Mouse (Mus musculus) gastrocnemius, adult 2 months (tissue): ENCODE measurements around the gene Xpnpep2. TPM values are rescaled to one million over a fixed set of nuclear protein-coding genes. Genes with fewer than 3 reads are reported as not detected.

Source experiments
- DNase-seq: peaks from one replicate; pipeline ENCODE4 v3.0.0; 2022
- H3K27ac ChIP-seq: fragments of 200-600 bp; 2 replicates; pipeline ENCODE4 v1.8.1; 2022; ENCODE audit warnings: mild to moderate bottlenecking
- H3K4me3 ChIP-seq: fragments of 200-600 bp; 2 replicates; pipeline ENCODE4 v1.8.1; 2022; ENCODE audit warnings: mild to moderate bottlenecking, moderate library complexity
- CTCF ChIP-seq: fragments of 200-600 bp; IDR thresholded peaks from 2 replicates; pipeline ENCODE4 v1.8.1; 2022; ENCODE audit warnings: antibody characterized with exemption, mild to moderate bottlenecking, moderate library complexity
- intact Hi-C: fragments of 180-260 bp; cut with DNase I; formaldehyde crosslinking; loops from one replicate; pipeline ENCODE4 v1.15.1; 2025
- long read RNA-seq, 2 experiments: library from polyadenylated mRNA; stranded (forward); transcript quantifications; one replicate each; pipeline ENCODE4 v2.0.0; 2021
- total RNA-seq, 2 experiments: library from RNA; stranded (reverse); gene quantifications; 2 replicates each; pipeline ENCODE4 v1.2.3; 2021

Xpnpep2 gene
- total RNA-seq = under 1 TPM; 0.59 to 0.89 TPM
- long read RNA-seq, experiment 1, partial matches to known transcripts = 0 of 1 reads
- long read RNA-seq, experiment 1, other reads (novel, unspliced or antisense) = 0 of 1 reads
- long read RNA-seq, experiment 2 = 0 reads

- intact Hi-C loops = no loop called here
- DNase-seq = peak; percentile 44
- Histone ChIP-seq H3K27ac (peak within 1 kb of the TSS; percentile 31), H3K4me3 (no peak within 1 kb of the TSS)
- TF ChIP-seq CTCF = no peak
Measured at GRCm38 (mm10) chrX:48108394-48109315, at the start of gene Xpnpep2. Gene Xpnpep2 (plus strand): TSS chrX:48108725.

DNA sequence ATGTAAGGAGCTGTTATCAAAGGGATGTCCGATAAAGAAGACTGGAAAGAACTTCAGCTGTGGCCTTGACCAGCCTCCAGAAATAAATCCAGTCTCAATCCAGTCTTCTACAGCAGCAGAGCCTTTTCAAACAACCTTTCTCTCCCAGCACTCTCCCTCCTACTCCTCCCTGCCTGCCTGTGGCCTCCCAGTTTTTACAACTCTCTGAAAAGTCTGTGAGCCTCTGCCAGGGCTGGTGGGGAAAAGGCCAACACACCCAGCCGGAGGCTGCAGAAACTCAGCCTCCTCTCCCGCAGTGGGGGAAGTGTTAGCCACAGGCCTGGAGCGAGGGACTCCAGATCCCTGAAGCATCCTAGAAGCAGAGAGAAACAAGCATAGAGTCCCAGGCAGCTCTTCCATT, 46.0 kb upstream of the Xpnpep2 start:
- Histone ChIP-seq H3K27ac (no peak overlapping the region), H3K4me3 (no peak overlapping the region)
- no peak for TF ChIP-seq CTCF
- intact Hi-C loops = no loop called here
- no peak for DNase-seq

- DNase-seq = no peak
- H3K4me3 ChIP-seq = no peak overlapping the region
- TF ChIP-seq CTCF = no peak
- intact Hi-C loops = no loop called here
- no peak overlapping the region for H3K27ac ChIP-seq
Measured at GRCm38 (mm10) chrX:48064166-48064853, 44.2 kb upstream of the Xpnpep2 start.

DNA sequence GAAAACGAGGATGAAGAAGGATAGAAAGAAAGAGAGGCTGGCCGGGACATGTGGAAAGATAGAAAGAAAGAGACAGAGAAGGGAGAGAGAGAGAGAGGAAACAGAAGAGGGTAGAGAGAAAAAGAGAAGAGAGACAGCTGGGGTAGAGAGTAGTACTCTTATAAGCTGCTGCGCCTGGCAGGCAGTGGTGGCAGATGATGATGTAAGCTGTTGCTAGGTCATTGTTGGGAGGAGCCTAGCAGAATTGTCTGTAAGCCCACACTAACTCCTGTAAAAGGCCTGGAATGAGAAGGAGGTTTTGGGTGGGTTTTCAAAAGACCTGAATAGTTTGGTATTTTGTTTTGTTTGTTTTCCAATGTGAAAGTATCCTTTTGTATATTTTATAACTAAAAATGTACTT, 41.6 kb upstream of the Xpnpep2 start:
- no peak for TF ChIP-seq CTCF
- no peak for DNase-seq
- intact Hi-C loops = no loop called here
- Histone ChIP-seq H3K27ac (no peak overlapping the region), H3K4me3 (no peak overlapping the region)

DNA sequence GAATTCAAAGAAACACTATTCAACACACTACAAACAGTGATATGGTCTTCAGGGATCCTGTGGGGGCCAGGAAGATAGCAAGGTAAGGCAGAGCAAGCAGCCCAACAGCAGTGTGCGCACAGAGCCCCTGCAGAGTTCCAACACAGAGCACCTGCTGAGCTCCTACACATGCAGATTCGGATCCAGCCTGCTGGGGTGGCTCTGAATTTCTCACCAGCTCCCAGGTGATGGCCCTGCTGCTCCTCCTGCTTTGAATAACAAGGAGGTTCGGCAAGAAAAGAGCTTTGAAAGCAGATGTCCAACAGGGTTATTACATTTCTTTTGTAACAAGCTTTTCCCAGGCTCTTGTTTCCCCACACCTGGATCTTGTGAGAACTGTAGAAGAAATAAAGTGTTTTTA, 36.6 kb upstream of the Xpnpep2 start:
- no peak for DNase-seq
- no peak for TF ChIP-seq CTCF
- Histone ChIP-seq H3K4me3 (no peak overlapping the region), H3K27ac (no peak overlapping the region)
- intact Hi-C loops = no loop called here

DNA sequence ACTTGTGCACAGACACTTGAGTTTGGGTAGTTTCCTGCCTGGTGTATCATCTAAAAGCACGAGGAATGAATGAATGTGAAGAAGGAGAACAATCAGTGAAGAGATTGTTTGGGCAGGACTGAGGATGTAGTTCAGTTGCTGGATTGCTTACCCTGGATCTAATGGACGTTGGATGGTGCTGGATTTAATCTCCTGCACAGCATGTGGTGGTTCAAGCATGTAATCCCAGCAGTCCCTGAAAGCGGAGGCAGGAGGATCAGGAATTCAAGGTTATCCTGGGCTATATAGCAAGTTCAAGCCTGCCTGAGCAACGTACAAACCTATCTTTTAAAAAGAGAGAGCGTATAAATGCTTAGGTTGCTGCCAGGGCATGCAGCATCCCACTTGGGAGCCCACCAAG, 36.1 kb upstream of the Xpnpep2 start:
- Histone ChIP-seq H3K27ac (no peak overlapping the region), H3K4me3 (no peak overlapping the region)
- intact Hi-C loops = no loop called here
- DNase-seq = no peak
- TF ChIP-seq CTCF = no peak

- intact Hi-C loops = no loop called here
- no peak for TF ChIP-seq CTCF
- no peak for DNase-seq
- Histone ChIP-seq H3K27ac (no peak overlapping the region), H3K4me3 (no peak overlapping the region)
Measured at GRCm38 (mm10) chrX:48074691-48075090, 33.8 kb upstream of the Xpnpep2 start.

DNA sequence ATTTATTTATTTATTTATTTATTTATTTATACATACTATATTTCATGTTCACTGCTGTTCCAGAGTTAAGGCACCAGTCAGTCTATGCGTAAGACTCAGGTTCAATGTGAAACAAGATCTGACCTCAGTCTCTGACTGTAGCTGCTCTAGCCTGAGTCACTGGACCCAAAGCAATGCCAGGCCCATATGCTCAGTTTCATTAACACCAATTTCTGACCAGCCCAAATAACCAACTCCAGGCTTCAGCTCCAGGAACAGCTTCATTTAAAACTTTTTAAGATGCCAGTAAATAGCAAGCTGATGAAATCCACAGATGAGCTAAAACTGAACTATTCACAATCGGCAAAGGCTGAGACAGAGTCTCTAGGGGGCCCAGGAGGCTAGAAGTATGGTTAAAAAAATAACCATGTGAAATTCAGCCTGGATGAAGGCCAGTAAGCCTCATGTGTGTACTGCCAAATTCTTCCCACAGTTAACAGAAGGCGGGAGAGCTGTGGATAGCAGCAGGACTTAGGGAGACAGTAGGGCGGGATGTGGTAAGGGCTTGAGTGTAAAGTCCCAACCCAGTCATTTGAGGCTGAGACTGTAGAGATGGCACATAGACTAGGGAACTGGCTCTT, 31.6 kb upstream of the Xpnpep2 start:
- H3K4me3 ChIP-seq = no peak overlapping the region
- TF ChIP-seq CTCF = no peak
- DNase-seq = peak; percentile 21
- intact Hi-C loops = no loop called here
- H3K27ac ChIP-seq = no peak overlapping the region

DNA sequence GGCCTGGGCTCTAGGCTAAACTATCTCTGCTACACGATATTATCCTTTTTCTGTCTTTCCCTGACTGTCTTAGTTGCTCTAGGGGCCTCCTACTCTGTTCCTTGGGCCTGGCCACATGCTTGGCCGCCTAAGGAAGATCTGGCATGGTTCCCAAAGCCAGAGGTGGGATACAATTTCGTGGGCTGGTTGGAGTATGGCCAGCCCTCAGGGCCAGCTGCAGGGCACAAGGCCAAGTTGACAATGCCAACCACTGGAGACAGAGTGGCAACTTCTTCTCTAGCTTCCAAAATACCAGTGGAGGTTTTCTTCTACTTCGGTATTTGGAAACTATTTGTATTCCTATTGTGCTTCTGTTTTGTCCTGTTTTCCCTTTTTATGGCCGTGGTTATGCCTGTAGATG, 26.2 kb upstream of the Xpnpep2 start:
- DNase-seq = no peak
- H3K27ac ChIP-seq = no peak overlapping the region
- TF ChIP-seq CTCF = no peak
- no peak overlapping the region for H3K4me3 ChIP-seq
- intact Hi-C loops = no loop called here

DNA sequence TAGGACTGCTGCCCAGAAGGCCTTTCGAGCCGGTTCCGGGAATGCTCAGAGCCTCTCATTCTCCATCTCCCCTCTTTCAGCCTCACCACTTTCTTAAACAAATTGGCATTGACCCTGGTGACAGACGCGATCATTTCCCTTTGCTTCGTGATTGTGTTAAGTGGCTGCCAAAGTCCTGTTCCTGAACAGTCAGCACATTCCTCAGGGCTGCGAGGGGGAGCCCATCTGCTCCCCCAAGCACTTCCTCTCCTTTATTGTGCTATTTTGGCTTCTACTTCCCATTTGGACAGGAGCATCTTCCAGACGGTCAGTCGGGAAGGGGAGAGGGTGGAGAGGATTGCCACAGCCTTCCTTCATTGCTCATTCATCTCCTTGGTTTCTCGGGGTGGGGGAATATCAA, 16.4 kb upstream of the Xpnpep2 start:
- TF ChIP-seq CTCF = no peak
- no peak overlapping the region for H3K27ac ChIP-seq
- intact Hi-C loops = no loop called here
- no peak overlapping the region for H3K4me3 ChIP-seq
- DNase-seq = no peak

GRCm38 (mm10) chrX:48093555-48093954, 15.0 kb upstream of the Xpnpep2 start:
- no peak overlapping the region for H3K4me3 ChIP-seq
- intact Hi-C loops = no loop called here
- TF ChIP-seq CTCF = peak; percentile 32; the same call in 1 of the 2 replicates
- DNase-seq = no peak
- no peak overlapping the region for H3K27ac ChIP-seq

DNA sequence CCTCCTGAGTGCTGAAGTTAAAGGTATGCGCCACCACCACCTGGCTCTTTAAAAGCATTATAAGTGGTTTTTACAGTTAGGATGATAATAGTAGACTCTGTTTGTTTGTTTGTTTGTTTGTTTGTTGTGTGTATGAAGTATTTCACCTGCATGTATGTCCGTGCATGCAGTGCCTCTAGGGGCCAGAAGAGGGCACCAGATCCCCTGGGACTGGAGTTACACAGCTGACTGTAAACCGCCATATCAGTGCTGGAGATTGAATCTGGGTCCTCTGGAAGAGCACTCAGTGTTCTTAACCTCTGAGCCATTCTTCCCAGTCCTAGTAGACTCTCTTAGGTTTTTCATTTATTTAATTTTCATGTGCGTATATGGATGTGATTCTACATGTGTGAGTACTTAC, 13.9 kb upstream of the Xpnpep2 start:
- no peak for DNase-seq
- Histone ChIP-seq H3K27ac (no peak overlapping the region), H3K4me3 (no peak overlapping the region)
- intact Hi-C loops = no loop called here
- peak; percentile 52 for TF ChIP-seq CTCF

DNA sequence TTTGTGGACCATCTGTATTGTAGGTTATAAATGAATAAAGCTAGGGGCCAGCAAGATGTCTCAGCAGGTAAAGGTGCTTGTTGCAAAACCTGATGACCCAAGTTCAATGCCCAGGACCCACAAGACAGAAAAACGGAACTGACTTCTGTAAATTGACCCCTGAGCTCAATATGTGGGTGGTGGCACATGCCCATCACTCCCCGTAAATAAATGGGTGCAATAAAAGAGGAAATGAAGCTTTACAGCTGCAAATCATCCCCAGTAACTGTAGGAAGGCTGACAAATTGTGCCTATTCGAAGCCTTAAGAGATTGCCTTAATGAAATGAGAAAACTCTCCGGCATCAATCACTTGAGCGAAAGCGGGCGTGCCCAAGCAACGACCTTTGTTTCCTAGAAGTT, 11.9 kb upstream of the Xpnpep2 start:
- no peak for DNase-seq

More for the DNA sequence above, 11.9 kb upstream of the Xpnpep2 start:
- H3K27ac ChIP-seq = no peak overlapping the region
- TF ChIP-seq CTCF = no peak
- intact Hi-C loops = no loop called here
- H3K4me3 ChIP-seq = no peak overlapping the region
